8 mouse cellular contexts compared by ENCODE assay signal in genomic region chr1:39206942-39207341, GRCm38 (mm10). TPM values are rescaled to one million over a fixed set of nuclear protein-coding genes. Genes with fewer than 3 reads are reported as not detected.
DNase-seq lines count a peak whose midpoint lies in the region; ATAC-seq and TF ChIP-seq lines count a peak whose summit lies in the region.

No protein-coding gene starts in this region.

- WGBS in cerebellum, adult 2 months: 43% methylated on average over 7 of the region's 7 CpGs
- 34% methylated on average over 7 of the region's 7 CpGs for WGBS in lung, postnatal 0 days
- WGBS in small intestine, adult 2 months: 27% methylated on average over 7 of the region's 7 CpGs
- WGBS in kidney, embryonic 16.5 days: 32% methylated on average over 7 of the region's 7 CpGs

- peak in 1 of 2 experiments; percentile 29 for DNase-seq in cerebellum, adult 2 months
- peak; percentile 26 for DNase-seq in lung, postnatal 0 days (ENCODE audit: low spot score)
- DNase-seq in lung, postnatal 25 days (ENCODE audit: low spot score): no peak
- DNase-seq in c-Kit-positive CD71-negative TER-119-negative erythroid progenitor cells, embryonic 14.5 days (ENCODE audit: low read depth): peak; percentile 32
- no peak for DNase-seq in urinary bladder, postnatal 25 days (ENCODE audit: low spot score)

- no peak for ATAC-seq in cerebellum, adult (ENCODE audit: insufficient number of reproducible peaks, low FRiP score, low TSS enrichment)
- no peak for ATAC-seq in lung, postnatal 0 days
- no peak for ATAC-seq in kidney, embryonic 16.5 days (ENCODE audit: low FRiP score, low TSS enrichment)

- TF ChIP-seq CTCF in cerebellum, adult 2 months (IDR thresholded peaks at IDR 0.05; ENCODE audit: borderline replicate concordance, insufficient read depth, low read depth, low read length): peak; percentile 51; the same call in 1 of the 2 replicates
- peak; percentile 59 for TF ChIP-seq CTCF in lung, postnatal 0 days (IDR thresholded peaks at IDR 0.05)
- peak; percentile 57; the same call in 1 of the 2 replicates for TF ChIP-seq CTCF in small intestine, adult 2 months (IDR thresholded peaks at IDR 0.05; ENCODE audit: extremely low read depth, insufficient read length, insufficient replicate concordance, low read depth, low read length)

- TF ChIP-seq EP300 in lung, postnatal 0 days (IDR thresholded peaks at IDR 0.05): no peak

- H3K27me3 ChIP-seq in cerebellum, adult 2 months (ENCODE audit: control insufficient read depth, insufficient read depth, low read length): no peaks in the 10 kb centered on the region
- no peaks in the 10 kb centered on the region for H3K27me3 ChIP-seq in lung, postnatal 0 days (replicated peaks; ENCODE audit: insufficient read depth, low read length)
- no peaks in the 10 kb centered on the region for H3K27me3 ChIP-seq in small intestine, adult 2 months (ENCODE audit: control insufficient read depth, insufficient read depth, low read length)
- no peaks in the 10 kb centered on the region for H3K27me3 ChIP-seq in kidney, embryonic 16.5 days (ENCODE audit: insufficient read depth, low read length)

- no peak overlapping the region for H3K9ac ChIP-seq in lung, postnatal 0 days (replicated peaks; ENCODE audit: low read depth)
- no peak overlapping the region for H3K9ac ChIP-seq in kidney, embryonic 16.5 days (replicated peaks; ENCODE audit: low read length)

- no peaks in the 10 kb centered on the region for H3K4me1 ChIP-seq in cerebellum, adult 2 months (ENCODE audit: control insufficient read depth, insufficient read depth, low read length)
- no peaks in the 10 kb centered on the region for H3K4me1 ChIP-seq in lung, postnatal 0 days (ENCODE audit: insufficient read depth, low read depth, low read length)
- peaks cover 26% of the 10 kb centered on the region for H3K4me1 ChIP-seq in small intestine, adult 2 months (ENCODE audit: control insufficient read depth, insufficient read depth, insufficient read length, low read length)
- H3K4me1 ChIP-seq in kidney, embryonic 16.5 days (ENCODE audit: insufficient read depth, low read length): no peaks in the 10 kb centered on the region

- no peak overlapping the region for H3K27ac ChIP-seq in cerebellum, adult 2 months (ENCODE audit: insufficient read depth, low read length)
- no peak overlapping the region for H3K27ac ChIP-seq in lung, postnatal 0 days (ENCODE audit: low read length)
- peak overlapping the region; percentile 85 for H3K27ac ChIP-seq in small intestine, adult 2 months (ENCODE audit: insufficient read depth, low read depth, low read length)
- no peak overlapping the region for H3K27ac ChIP-seq in kidney, embryonic 16.5 days (ENCODE audit: low read length)

- no peak for TF ChIP-seq POLR2A in cerebellum, adult 2 months (IDR thresholded peaks at IDR 0.05; ENCODE audit: borderline replicate concordance, insufficient read depth, low read length)
- TF ChIP-seq POLR2A in small intestine, adult 2 months (IDR thresholded peaks at IDR 0.05; ENCODE audit: low read depth, low read length): no peak

- H3K4me2 ChIP-seq in lung, postnatal 0 days (replicated peaks; ENCODE audit: low read depth, low read length): no peak overlapping the region
- H3K4me2 ChIP-seq in kidney, embryonic 16.5 days (replicated peaks; ENCODE audit: low read depth, low read length): no peak overlapping the region

- no peaks in the 10 kb centered on the region for H3K36me3 ChIP-seq in lung, postnatal 0 days (ENCODE audit: insufficient read depth, low read length)
- no peaks in the 10 kb centered on the region for H3K36me3 ChIP-seq in small intestine, adult 2 months (ENCODE audit: control insufficient read depth, insufficient read depth, low read length)
- H3K36me3 ChIP-seq in kidney, embryonic 16.5 days (ENCODE audit: insufficient read depth, low read length): no peaks in the 10 kb centered on the region

- H3K9me3 ChIP-seq in lung, postnatal 0 days (ENCODE audit: low read length): no peaks in the 10 kb centered on the region
- H3K9me3 ChIP-seq in kidney, embryonic 16.5 days (ENCODE audit: low read length): no peaks in the 10 kb centered on the region

- H3K4me3 ChIP-seq in cerebellum, adult 2 months (replicated peaks; ENCODE audit: insufficient read depth, low read depth, low read length): no peak overlapping the region
- H3K4me3 ChIP-seq in lung, postnatal 0 days (ENCODE audit: low read depth, low read length): no peak overlapping the region
- H3K4me3 ChIP-seq in small intestine, adult 2 months (ENCODE audit: low read depth, low read length): no peak overlapping the region
- H3K4me3 ChIP-seq in kidney, embryonic 16.5 days (ENCODE audit: low read length): no peak overlapping the region

RNA-seq across cellular contexts. Expression of gene Npas2, which starts 13.4 kb away (rescaled TPM):
- polyA plus RNA-seq in cerebellum, adult 2 months (2012; rRNA removed): 1.8 and 2.0 TPM in 2 replicates
- 2.2 TPM in 2 replicates for polyA plus RNA-seq in lung, postnatal 0 days (2015; fragmentation: Nextera tagmentation; extraction: Ambion mirVana)
- polyA plus RNA-seq in small intestine, adult 2 months (2012; rRNA removed): 16.1 and 77.6 TPM in 2 replicates
- polyA plus RNA-seq in kidney, embryonic 16.5 days (2015; fragmentation: Nextera tagmentation; extraction: Ambion mirVana): 0.69 and 1.3 TPM in 2 replicates

Comparison
In these comparisons a context has a peak if more than half of its experiments do, and no peak if none do; other contexts are left out.
1. DNase-seq: peak in lung, postnatal 0 days (single experiment) and c-Kit-positive CD71-negative TER-119-negative erythroid progenitor cells, embryonic 14.5 days (single experiment); none in lung, postnatal 25 days (single experiment) and urinary bladder, postnatal 25 days (single experiment).
2. Peak in every context shown above with its lines, with median percentiles within 50 percentile points of each other: CTCF ChIP-seq.